Mouse (Mus musculus): Measurements from ENCODE around the gene Fam193a.

- no peak for TF ChIP-seq CTCF (IDR thresholded peaks at IDR 0.05; ENCODE audit: insufficient read depth, low read depth, low read length)
- no peak for TF ChIP-seq POLR2A (IDR thresholded peaks at IDR 0.05; ENCODE audit: insufficient read depth, low read depth, low read length)
Observed at GRCm38 (mm10) chr5:34461294-34461693, 91.6 kb downstream of the Fam193a start.

Measured in olfactory bulb, adult 2 months (tissue).